Mouse (Mus musculus) small intestine, adult 2 months (tissue): ENCODE measurements around the gene Tgoln1.

Experiments used
- CTCF ChIP-seq: fragments of 200-500 bp; IDR thresholded peaks from 2 replicates; pipeline ENCODE4 v1.5.1; 2012; ENCODE audit warnings: low read depth, mild to moderate bottlenecking, control low read depth, inconsistent platforms, low read length, moderate library complexity, mixed read lengths; ENCODE audit not compliant: insufficient replicate concordance, insufficient read length; ENCODE audit errors: extremely low read depth
- POLR2A ChIP-seq: fragments of 200-500 bp; IDR thresholded peaks from 2 replicates; pipeline ENCODE4 v1.6.1; 2012; ENCODE audit warnings: low read depth, mild to moderate bottlenecking, control low read depth, inconsistent platforms, low read length, moderate library complexity

DNA sequence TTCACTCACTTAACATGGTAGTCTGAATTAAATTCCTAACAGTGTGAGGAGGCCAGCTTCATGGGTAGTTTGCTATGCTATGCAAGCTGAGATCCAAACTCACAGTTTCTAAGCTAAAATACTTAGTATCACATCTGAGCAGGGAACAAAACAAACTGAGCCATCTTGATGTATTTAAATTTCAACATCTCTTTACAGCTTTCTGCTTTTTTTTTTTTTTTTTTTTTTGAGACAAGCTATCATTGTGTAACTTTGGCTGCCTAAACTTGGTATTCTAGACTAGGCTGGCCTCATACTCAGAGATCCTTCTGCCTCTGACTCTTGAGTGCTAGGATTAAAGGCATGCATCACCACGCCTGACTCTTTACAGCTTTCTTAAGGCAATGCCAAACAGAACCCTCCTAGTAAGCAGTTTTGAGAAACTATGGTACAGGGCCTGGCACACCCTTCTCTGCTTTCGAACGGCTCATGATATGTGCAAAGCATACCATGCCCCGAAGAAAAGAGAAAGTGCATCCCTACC is 8.1 kb downstream of the Tgoln1 start:
- TF ChIP-seq CTCF (no peak), POLR2A (no peak)
